Mouse (Mus musculus) gonadal fat pad, adult 2 months (tissue): Measurements from ENCODE around the gene Adamts12. TPM values are rescaled to one million over a fixed set of nuclear protein-coding genes. Genes with fewer than 3 reads are reported as not detected.

Experiments used
- DNase-seq: peaks from one replicate; pipeline ENCODE4 v3.0.0-alpha.2; 2012; ENCODE audit warnings: low read depth
- polyA plus RNA-seq: library from polyadenylated mRNA; depleted of rRNA; stranded (reverse); fragments of >200 nt; gene quantifications from 2 replicates; pipeline ENCODE4 v1.2.3, GENCODE M21; 2012; rRNA removed

The Adamts12 gene
- polyA plus RNA-seq = 5.9 and 6.2 TPM in 2 replicates

- DNase-seq = no peak
Measured at GRCm38 (mm10) chr15:11064558-11065411, at the start of gene Adamts12. Gene Adamts12 (plus strand): TSS chr15:11064790.

- DNase-seq = no peak
Measured at GRCm38 (mm10) chr15:11014931-11015330, 49.7 kb upstream of the Adamts12 start.

GRCm38 (mm10) chr15:11026801-11027561, 37.6 kb upstream of the Adamts12 start:
- DNase-seq = no peak

GRCm38 (mm10) chr15:11030188-11030587, 34.4 kb upstream of the Adamts12 start:
- DNase-seq = no peak

- no peak for DNase-seq
Measured at GRCm38 (mm10) chr15:11035947-11036474, 28.6 kb upstream of the Adamts12 start.

- no peak for DNase-seq
Measured at GRCm38 (mm10) chr15:11036535-11037375, 27.8 kb upstream of the Adamts12 start.

GRCm38 (mm10) chr15:11037376-11037695, 27.3 kb upstream of the Adamts12 start:
- DNase-seq = no peak

- DNase-seq = no peak
Measured at GRCm38 (mm10) chr15:11037711-11038110, 26.9 kb upstream of the Adamts12 start, which contains the start of gene Rxfp3. Gene Rxfp3 (minus strand): TSS chr15:11037991.

GRCm38 (mm10) chr15:11038476-11038875, 26.1 kb upstream of the Adamts12 start:
- DNase-seq = no peak

GRCm38 (mm10) chr15:11040067-11040466, 24.5 kb upstream of the Adamts12 start:
- no peak for DNase-seq

- no peak for DNase-seq
Measured at GRCm38 (mm10) chr15:11041229-11041628, 23.4 kb upstream of the Adamts12 start.

- DNase-seq = no peak
Measured at GRCm38 (mm10) chr15:11042828-11043227, 21.8 kb upstream of the Adamts12 start.

GRCm38 (mm10) chr15:11053678-11054439, 10.7 kb upstream of the Adamts12 start:
- no peak for DNase-seq

- DNase-seq = no peak
Measured at GRCm38 (mm10) chr15:11054440-11055080, 10.0 kb upstream of the Adamts12 start.

- no peak for DNase-seq
Measured at GRCm38 (mm10) chr15:11062903-11063302, 1.7 kb upstream of the Adamts12 start.

- DNase-seq = no peak
Measured at GRCm38 (mm10) chr15:11064160-11064557, 431 bp upstream of the Adamts12 start.

- no peak for DNase-seq
Measured at GRCm38 (mm10) chr15:11065528-11066171, 1.1 kb downstream of the Adamts12 start.

GRCm38 (mm10) chr15:11066299-11066698, 1.7 kb downstream of the Adamts12 start:
- no peak for DNase-seq

GRCm38 (mm10) chr15:11067891-11068290, 3.3 kb downstream of the Adamts12 start:
- DNase-seq = no peak
